Mouse (Mus musculus) frontal cortex, postnatal 14 days (tissue): ENCODE measurements at regions not wholly inside any gene's neighbourhood (a gene's known extent, or its start where the extent isn't known, plus 50 kb on each side); places are given as distances from the start of the nearest gene placed in this dataset.

Experiments
- DNase-seq, 2 experiments: peaks; one replicate each; pipeline ENCODE4 v3.0.0; 2022; ENCODE audit warnings: low spot score in 2 of 2

DNA sequence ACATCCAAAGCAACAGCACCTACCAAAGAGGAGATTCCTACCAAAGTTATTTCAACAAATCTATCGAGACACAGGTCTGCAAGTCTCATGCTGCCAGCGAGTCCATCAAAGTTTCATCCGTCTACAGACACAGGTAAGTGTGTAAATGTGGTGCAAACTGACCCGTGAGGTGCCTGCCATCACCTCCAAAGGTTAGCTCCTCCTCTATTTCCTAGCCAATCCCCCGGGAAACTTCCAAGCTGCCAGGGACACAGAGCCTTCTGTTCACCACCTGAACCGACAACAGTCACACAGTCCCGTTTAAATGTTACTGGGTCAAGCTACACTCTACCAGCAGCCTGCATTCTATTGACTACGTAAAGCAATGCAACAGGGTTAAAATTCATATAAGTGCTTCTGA is 113.5 kb downstream of the Snurf start:
- DNase-seq, result peak; percentile 32 to 50

- DNase-seq, result peak; percentile 7 to 8
Measured at GRCm38 (mm10) chr7:59858480-59858879, 146.4 kb downstream of the Snurf start.
